Mouse (Mus musculus) bone marrow, adult 2 months (tissue): ENCODE measurements at regions not wholly inside any gene's neighbourhood (a gene's known extent, or its start where the extent isn't known, plus 50 kb on each side); places are given as distances from the start of the nearest gene placed in this dataset.

ENCODE experiments used
- H3K27ac ChIP-seq: fragments of 200-500 bp; 2 replicates; pipeline ENCODE4 v1.5.1; 2012; ENCODE audit warnings: low read depth, mild to moderate bottlenecking, control low read depth, inconsistent platforms, low read length; ENCODE audit not compliant: control insufficient read depth, poor library complexity, insufficient read depth
- H3K4me1 ChIP-seq: fragments of 200-500 bp; 2 replicates; pipeline ENCODE4 v1.6.1; 2011; ENCODE audit warnings: low read length; ENCODE audit not compliant: control insufficient read depth, insufficient read depth
- H3K4me3 ChIP-seq: fragments of 200-500 bp; replicated peaks from 2 replicates; pipeline ENCODE3; 2011; ENCODE audit warnings: mild to moderate bottlenecking, low read depth, low read length, control low read depth; ENCODE audit not compliant: control insufficient read depth
- CTCF ChIP-seq: fragments of 200-500 bp; IDR thresholded peaks from 2 replicates; pipeline ENCODE4 v1.5.1; 2011; ENCODE audit warnings: low read length, control low read depth; ENCODE audit not compliant: control insufficient read depth, insufficient read depth
- POLR2A ChIP-seq: fragments of 200-500 bp; IDR thresholded peaks from 2 replicates; pipeline ENCODE4 v1.6.1; 2011; ENCODE audit warnings: low read depth, mild to moderate bottlenecking, control low read depth, low read length, borderline replicate concordance; ENCODE audit not compliant: control insufficient read depth
- WGBS: fragments of 180-500 bp; shearing (Covaris S2); methylation state at CpG from one replicate; pipeline ENCODE4 v1.1.7; 2018; 5-methylcytosine and 5-hydroxymethylcytosine counted together

- H3K27ac ChIP-seq, result no peak overlapping the region
- no peak overlapping the region for H3K4me3 ChIP-seq
- no peak for TF ChIP-seq CTCF
- TF ChIP-seq POLR2A, result no peak
- no peaks in the 10 kb centered on the region; the same call in 1 of the 2 replicates for H3K4me1 ChIP-seq
- WGBS, result 82% methylated on average over 3 of the region's 3 CpGs
These were observed 62.1 kb downstream of the 4933412E24Rik start for GRCm38 (mm10) chr15:59954345-59954744.

DNA sequence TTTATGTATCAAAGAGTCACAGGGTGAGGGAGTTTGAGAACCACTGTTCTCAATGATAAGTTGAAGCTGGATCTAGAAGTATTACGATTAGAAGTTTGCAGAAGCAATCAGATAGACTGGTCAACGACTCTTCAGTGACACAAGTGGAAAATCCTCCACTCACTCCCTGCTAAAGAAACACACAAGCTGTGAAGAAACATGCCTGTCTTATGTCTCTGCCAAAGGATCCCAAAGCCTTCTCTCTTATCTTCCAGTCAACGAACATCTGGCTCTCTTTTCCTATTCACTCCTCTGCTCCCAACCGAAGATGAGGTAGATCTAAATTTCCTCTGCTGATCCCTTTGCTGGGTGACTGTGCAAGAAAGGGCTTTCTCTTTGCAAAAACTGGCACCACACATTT lies 62.6 kb downstream of the 4933412E24Rik start:
- WGBS, result 71% methylated on average over 4 of the region's 4 CpGs
- H3K4me1 ChIP-seq, result no peaks in the 10 kb centered on the region; the same call in 1 of the 2 replicates
- H3K4me3 ChIP-seq, result no peak overlapping the region
- TF ChIP-seq POLR2A, result no peak
- TF ChIP-seq CTCF, result no peak
- no peak overlapping the region for H3K27ac ChIP-seq

DNA sequence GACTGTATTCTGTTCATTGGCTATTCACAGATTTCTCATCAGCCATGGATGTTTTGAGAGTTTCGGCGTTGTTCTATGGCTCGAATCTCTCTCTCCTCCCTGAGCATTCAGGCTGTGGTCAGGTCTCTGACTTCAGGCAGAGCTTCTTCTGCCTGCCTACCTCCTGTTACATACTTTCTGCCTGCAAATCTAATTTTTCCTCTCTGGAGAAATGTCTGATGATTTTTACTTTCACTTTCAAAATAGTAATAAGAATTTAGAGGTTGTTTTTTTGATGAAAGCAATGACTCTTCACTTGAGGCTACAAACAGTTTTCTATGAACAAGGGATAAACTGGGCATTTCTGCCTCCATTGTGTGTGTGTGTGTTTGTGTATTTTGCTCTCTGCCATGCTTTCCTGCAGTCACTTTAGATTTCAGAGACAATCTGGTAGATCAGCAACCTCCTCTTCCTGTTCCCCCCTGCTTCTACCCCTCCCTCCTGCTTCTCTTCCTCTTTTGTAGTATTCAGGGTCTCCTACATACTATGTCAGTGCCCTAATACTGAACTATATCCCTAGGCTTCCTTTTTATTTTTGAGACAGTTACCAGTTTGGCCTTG lies 65.7 kb downstream of the 4933412E24Rik start:
- H3K27ac ChIP-seq, result no peak overlapping the region
- TF ChIP-seq CTCF (no peak), POLR2A (no peak)
- WGBS, result 37% methylated on average over 3 of the region's 3 CpGs
- H3K4me1 ChIP-seq, result no peaks in the 10 kb centered on the region; the same call in 1 of the 2 replicates
- H3K4me3 ChIP-seq, result peak overlapping the region; percentile 62

DNA sequence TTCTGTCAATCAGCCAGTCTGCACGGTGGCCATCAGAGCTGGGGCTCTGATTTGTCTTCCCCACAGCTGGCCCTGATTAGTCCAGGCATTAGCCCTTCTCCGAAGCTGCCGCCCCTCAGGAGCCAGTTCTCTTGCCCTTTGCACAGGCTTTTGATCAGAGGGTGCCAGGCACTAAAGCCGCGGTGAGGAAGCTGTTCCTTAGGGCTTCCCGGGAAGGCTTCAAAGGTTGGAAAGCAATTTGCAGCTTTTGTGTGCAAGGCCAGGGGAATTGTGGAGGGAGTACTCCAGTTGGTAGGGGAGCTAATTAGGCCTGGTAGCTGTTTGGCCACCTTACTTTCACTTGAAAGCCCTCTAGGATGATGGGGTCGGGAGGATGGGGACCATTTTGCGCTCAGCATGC lies 71.2 kb downstream of the 4933412E24Rik start:
- Histone ChIP-seq H3K27ac (no peak overlapping the region), H3K4me3 (no peak overlapping the region), H3K4me1 (no peaks in the 10 kb centered on the region)
- TF ChIP-seq CTCF (no peak), POLR2A (no peak)
- WGBS, result 65% methylated on average over 8 of the region's 8 CpGs

DNA sequence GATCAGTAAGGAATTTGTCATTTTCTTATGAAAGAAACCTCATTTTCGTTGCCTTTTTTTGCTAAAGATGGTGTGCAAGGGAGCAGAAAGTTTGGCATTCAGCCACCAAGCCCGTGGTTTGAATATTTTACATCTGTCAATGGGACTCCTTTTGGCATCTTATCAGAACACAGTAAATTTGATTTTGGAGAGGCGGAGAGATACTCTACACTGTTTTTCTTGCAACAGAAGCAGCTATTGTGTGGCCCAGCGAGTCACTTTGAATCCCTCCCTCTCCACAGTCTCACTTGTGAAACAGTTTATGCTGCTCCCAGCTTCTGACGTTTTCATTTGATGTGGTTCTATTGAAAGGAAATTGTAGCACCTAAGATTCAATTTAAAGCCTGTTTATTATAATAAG lies 79.9 kb downstream of the 4933412E24Rik start:
- no peak overlapping the region for H3K27ac ChIP-seq
- no peak for TF ChIP-seq CTCF
- TF ChIP-seq POLR2A, result no peak
- H3K4me3 ChIP-seq, result no peak overlapping the region
- WGBS, result 38% methylated on average over 5 of the region's 5 CpGs
- H3K4me1 ChIP-seq, result no peaks in the 10 kb centered on the region

DNA sequence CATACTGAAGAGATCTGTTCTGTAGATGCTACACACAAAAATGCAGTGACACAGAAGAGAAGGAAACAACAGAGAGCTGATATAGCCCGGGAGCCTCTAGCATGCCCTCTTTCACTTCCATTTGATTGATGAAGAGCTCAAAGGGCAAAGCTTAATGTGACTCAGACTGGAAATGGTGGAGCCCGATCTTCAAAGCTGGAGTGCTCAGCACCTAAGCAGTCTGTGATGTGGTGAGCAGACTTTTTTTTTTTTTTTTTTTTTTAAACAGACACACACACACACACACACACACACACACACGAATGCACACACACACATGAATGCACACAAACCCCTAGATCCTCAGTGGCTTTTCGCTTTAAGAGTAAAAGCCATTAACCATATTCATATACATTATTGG lies 102.6 kb downstream of the 4933412E24Rik start:
- no peaks in the 10 kb centered on the region for H3K4me1 ChIP-seq
- no peak for TF ChIP-seq POLR2A
- TF ChIP-seq CTCF, result no peak
- WGBS, result 56% methylated on average over 4 of the region's 4 CpGs
- no peak overlapping the region for H3K27ac ChIP-seq
- H3K4me3 ChIP-seq, result no peak overlapping the region

- 85% methylated on average over 2 of the region's 2 CpGs for WGBS
- Histone ChIP-seq H3K4me3 (no peak overlapping the region), H3K4me1 (no peaks in the 10 kb centered on the region), H3K27ac (no peak overlapping the region)
- TF ChIP-seq CTCF (no peak), POLR2A (no peak)
These were observed 108.1 kb downstream of the 4933412E24Rik start for GRCm38 (mm10) chr15:59908300-59908699.

DNA sequence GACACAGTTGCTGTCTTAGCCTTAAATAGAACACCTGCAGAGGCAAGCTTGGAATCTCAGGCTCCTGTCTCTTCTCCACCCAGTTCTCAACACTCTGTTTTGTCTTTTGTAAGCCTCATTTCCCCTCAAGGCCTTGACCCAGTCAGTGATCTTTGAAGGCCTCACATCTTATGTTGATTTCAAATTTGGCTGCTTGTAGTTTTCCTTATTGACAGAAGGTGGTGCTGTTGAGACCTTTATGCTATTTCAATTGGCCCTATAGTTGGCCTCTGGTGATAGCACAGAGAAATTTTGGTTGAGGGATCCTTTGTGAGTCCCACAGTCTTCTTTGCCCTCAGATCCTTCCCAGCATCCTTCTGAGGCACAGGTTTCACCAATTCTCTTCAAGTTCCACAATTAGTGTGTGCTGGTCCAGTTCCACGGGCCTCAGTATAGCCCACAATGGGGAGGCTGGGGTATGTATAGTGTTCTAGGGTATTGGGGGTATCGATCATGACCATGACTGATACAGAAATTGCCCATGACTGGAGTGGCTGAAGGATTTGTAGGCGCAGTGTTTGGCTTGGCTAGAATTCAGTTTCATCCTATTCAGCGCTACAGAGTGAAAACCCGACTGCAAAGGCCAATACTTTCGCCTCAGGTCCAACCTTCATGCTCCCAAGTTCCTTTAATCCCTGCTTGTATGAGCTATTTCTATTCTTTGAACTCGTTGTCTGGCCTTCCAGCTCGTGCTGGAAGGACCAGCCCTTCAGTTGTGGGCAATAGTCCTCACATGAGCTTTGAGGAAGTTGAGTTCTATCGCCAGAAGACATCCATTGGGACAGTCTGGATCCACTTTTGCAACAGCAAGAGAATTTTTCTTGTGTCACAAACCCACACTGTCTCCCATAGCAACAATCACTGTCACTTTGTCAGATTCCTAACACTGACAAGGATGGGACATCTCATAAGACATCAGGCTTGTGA lies 110.3 kb downstream of the 4933412E24Rik start:
- no peaks in the 10 kb centered on the region for H3K4me1 ChIP-seq
- WGBS, result 61% methylated on average over 9 of the region's 9 CpGs
- TF ChIP-seq POLR2A, result no peak
- TF ChIP-seq CTCF, result no peak

GRCm38 (mm10) chr15:59904741-59905140 lies 111.7 kb downstream of the 4933412E24Rik start:
- H3K27ac ChIP-seq, result no peak overlapping the region
- WGBS, result 77% methylated on average over 5 of the region's 5 CpGs
- TF ChIP-seq POLR2A, result no peak
- TF ChIP-seq CTCF, result no peak
- H3K4me1 ChIP-seq, result no peaks in the 10 kb centered on the region
- no peak overlapping the region for H3K4me3 ChIP-seq

More for the DNA sequence above, 110.3 kb downstream of the 4933412E24Rik start:
- Histone ChIP-seq H3K4me3 (no peak overlapping the region), H3K27ac (no peak overlapping the region)
